Mouse (Mus musculus) adipocyte (in vitro differentiated cells): ENCODE data around the gene Adk.

Experiments
- DNase-seq: peaks from one replicate; pipeline ENCODE4 v3.0.0-alpha.2; 2016; ENCODE audit warnings: low spot score

Adk gene

DNA sequence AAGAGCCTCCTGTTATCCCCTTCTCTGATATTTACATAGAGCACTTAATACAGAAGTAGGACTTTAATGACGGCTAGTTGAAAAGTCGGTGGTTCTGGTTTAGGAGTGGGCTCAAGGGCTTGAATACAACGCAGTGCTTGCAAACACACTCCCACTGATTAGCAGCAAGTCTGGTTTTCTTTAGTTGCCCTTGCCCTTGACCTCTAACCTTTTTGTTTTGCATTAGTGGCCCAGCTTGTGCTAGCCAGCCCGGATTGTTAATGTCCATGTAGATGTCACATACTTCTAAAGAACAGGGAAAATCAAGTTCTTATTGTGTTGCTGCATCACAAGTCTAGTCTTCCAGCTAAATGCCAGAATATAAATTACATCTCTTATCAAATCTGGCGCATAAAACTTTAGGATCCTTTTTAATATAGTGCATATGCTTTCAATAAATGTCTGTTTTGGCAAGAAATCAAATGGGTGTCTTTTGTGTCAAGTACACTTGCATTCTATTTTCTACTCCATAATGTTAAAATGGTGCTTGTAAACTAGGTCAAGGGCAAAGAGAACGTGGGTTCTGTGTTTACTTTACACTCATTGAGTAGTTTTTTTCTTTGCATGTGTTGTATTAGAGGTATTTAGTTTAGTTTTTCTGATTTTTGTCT, 296.4 kb downstream of the Adk start:
- no peak for DNase-seq

DNA sequence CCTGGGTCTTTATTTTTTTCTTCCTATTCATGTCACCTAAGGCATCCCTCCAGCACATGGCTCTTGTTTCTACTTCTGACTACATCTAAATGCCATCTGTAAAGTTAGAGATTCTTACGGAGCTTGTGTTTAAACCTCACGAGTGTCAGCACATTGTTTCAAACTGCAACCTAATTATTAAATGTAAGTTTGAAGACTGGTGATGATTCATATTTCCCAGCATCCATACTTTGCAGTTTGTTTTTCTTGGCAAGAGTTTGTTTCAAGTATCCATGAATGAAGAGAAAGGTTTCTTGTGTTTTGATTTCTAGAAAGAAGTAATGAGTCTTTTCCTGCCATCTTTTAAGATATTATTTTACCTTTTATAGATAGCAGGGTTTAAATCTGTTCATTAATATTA, 299.3 kb downstream of the Adk start:
- DNase-seq = peak; percentile 2

DNA sequence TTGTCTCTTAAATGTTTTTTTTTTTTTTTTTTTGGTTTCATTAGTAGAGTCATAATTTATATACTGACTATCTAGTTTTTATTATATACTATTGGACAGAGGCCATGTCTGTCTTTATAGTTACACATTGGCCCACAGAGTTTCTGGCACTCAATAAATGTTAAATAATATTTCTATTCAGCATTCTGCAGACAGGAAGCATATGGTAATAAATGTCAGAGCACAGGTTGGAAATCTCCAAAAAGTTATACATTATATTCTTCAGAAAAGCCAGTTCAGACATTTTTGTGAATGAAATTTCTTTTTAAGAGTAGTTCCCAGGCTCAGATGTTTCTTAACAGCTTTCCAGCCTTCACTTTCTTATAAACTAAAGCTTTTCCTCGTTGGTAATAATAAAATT, 303.9 kb downstream of the Adk start:
- DNase-seq = no peak

DNA sequence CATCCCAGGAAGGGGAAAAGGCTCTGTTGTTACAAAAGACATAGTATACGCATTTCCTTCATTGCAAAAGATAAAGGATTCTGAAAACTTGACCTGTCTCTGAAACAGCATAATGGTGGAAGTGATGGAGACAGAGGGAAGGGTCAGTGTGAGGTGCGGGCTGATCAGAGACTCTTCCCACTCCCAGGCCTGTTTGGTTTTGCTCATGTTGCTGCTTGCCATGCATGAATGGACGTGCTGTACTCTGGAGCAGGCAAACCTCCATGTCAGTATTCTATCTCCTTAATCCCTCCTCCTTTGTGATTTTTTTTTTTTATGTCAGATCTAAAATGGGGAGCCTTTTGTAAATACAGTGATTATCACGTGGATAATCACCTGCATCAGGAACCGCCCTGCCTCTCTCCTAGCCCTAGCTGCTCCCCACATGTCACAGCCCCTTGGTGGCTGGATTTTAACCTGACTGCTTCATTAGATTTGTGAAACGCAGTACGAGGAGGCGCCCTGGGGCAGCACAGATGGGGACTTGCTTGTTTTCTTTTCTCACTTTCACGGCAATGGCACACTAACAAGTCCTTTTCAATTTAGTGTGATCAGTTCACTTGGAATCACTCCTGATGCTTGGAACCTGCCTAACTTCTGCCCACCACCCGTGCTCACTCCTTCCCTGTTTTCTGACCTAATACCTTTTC, 307.0 kb downstream of the Adk start:
- no peak for DNase-seq

DNA sequence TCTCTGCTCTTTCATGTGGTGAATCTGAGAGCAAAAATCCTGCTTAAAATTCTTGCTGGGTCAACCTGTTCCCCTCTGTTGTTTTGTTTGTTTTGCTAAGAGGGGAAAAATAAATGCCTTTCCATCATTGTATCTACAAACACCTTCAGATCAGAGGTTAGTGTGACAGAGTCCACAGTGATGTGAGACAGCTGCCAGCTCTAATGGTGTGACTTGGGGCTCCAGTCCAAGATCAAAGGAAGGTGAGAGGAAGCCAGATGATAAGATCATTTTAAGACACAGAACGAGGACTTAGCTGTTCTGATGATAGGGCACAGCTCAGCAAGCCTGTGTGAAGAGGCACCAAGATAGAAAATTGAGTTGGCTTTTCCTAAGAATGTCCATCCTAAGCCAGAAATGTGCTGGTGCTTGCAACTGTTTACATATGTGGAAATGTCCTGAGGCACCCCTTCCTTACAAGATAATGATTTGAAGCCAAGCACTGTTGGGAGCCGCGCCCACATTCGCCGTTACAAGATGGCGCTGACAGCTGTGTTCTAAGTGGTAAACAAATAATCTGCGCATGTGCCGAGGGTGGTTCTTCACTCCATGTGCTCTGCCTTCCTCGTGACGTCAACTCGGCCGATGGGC, 307.6 kb downstream of the Adk start:
- no peak for DNase-seq

DNA sequence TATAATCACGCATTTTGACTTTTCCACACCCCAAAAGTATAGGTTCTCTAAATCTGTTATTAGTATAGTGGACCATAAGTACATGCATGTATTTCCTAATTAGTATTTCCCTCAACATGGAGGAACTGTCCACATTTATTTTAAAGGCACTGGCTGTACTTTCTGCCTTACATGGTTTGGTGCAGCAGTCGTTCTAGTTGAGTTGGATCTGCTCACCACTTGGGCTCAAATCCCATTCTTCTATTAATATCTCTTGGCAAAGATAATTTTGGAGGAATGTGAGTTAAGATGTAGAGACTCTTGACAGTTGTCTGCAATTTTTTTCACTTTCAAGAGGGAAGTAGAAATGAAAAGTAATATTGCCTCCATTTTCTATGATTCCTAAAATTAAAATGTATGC, 314.7 kb downstream of the Adk start:
- peak; percentile 69 for DNase-seq

DNA sequence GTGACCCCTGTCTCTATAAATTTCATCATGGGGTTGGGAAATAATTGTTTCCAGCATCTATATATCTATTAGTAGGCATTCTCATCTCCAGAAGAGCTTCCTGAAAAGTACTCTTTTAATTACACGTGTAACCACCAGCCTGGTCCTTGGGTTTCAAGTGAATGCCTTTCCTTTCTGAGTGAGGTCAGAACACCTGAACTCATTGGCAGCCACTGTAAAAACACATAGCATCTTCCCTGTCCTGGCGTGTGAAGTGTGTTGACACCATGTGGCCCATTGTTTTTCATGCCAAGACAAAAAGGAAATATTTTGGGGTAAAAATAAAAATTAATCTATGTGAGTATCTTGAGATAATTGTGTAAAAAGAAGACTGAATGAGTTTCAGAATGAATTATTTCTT, 316.2 kb downstream of the Adk start:
- peak; percentile 2 for DNase-seq

DNA sequence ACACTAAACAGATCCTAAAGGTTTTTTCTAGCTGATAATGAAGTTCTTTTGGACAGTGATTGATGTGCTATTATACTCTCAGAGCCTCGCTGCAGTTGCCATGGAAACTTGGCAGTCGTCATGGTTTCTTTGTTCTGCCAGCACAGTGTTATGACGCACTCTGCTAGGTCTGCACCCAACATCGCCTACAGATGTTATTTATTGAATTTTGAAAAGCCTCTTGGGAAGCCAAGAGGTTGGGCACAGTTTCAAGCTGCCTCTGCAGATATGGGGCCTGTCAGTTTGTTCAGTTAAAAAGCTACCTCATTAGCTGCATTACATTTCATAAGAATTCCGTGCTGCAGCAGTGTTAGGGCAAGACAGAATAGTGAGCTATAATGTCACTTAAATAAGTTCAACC, 316.8 kb downstream of the Adk start:
- DNase-seq = peak; percentile 86

DNA sequence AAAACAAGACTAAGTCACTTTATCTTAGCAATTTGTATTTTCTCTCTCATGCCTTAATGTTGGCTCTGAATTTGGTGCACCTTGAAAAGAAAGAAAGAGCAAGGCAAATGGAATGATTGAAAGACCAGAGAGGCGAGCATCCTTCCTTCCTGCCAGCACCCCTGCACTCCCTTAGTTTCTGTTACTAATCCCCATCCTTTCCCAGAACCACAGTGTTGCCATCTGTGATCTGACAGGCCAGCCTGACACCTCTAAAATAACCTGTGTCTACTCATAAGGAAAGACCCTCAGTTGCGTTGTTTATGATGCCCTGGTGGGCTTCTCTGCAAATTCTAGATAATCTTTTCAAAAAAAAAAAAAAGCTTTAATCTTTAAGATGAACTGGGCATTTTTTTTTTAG, 319.6 kb downstream of the Adk start:
- no peak for DNase-seq

DNA sequence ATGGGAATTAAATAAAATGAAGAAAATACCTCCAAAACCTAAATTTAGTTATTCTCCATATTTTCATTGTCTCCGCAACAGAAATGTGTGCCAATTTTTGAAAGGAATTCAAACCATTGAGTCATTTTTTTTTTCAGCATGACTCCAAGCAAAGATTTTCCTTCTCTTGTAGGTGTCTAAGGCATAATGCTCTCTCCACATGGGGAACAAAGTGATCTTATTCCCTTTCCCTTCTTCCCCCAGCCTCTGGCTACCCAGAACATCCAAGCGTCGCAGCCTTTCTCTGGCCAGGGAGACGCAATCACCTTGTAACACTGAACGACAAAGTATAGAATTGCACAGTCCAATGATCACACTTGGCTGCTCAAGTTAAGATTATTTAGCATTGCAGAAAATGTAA, 320.3 kb downstream of the Adk start:
- no peak for DNase-seq

DNA sequence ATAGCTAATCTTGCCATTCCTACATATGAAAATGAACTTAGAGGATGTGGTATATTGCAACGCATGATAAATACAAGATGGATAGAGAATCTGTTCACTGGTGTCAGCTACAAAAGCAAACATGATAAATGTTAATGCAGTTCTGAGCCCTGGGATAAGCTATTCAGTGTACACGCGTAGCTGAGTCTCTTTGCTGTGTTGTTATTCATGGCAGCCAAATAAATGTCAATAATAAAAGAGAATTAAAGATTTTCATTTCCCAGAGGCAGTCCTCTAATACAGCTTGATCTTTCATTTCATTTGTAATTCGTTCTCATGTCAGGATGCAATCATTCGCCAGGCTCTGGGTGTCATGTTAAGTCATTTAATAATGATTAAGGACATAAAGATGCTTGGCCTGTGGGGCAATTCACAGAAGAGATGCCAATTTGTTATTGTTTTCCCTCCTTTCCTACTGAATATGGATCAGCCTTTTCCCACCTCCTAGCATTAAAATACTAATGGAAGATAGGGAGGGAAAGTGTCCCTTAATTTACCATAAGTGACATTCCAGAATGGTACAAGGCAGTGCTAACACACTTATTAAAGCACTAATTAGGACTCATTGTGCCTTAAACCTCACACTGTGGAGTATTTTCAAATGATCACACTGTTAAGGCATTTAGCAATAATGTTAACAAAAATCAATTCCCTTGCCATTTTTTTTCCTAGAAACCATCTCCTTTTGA, 331.5 kb downstream of the Adk start:
- DNase-seq = no peak

DNA sequence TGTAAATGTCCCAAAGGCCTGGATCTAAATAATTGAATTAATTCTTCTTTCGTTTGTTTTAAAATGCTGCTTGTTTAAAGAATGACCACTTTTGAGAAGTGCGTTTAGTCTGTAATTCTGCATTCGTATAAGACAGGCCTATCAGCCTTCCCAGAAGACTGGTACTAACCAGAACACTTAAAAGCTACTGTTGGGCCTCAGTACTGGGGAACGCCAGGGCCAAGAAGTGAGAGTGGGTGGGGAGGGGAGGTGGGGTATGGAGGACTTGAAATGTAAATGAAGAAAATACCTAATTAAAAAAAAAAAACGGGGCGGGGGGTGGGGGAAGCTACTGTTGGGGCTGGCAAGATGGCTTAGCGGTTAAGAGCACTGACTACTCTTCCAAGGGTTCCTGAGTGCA, 347.1 kb downstream of the Adk start:
- no peak for DNase-seq

DNA sequence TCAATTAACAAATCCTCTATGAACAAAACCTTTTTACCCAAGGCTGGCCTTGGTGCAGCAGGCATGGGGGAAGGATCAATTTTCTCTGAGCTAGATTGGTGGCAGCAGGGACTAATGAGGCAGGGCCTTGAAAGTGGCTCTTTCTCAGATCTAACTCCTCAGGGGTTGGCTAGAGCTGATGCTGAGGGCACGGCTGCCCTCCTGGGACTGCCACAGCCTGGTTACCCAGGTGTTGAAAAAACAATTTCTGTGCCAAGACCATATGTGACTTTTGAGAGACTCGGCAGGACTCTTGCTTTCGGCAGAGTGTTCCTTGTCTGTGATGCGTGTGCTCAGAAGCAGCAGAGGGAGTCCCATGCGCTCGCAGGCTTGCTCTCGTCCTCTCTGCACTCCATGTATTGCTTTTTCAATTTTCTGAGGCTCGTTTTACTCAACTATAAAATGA, 349.8 kb downstream of the Adk start:
- no peak for DNase-seq

DNA sequence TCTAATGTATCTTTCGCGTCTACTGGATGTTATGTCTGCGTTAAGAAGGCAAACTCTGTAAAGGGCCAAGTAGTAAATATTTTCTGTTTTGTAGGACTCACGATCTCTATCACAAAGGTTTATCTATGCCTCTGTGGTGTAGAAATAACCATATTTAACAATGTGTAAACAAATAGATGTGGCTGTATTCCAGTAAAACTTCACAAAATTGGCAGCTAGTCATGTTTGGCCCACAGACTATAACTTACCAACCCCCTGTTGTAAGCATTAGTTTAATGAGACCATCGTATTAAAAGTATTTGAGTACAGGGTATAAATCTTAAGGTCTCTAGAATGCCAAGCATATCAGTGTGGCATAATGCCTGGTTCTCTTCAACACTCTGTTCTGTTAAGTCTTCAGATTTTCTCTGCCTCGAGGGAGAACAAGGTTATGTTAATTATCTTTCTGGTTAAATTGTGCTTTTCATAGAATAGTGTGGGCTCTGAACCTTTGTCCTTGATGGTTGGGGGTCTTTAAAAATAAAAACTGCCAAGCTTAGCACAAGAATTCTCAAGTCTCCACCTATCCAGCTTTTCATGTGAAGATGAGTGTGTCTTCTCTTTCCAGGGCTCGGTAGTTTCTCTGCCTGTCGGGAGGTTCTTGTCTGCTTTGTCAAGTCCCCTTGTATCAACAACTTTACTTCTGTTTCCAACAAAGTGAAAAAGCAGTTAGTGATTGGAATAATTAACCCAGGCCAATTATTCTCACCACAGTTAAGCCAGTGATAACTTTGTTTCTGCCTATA, 350.4 kb downstream of the Adk start:
- DNase-seq = no peak

DNA sequence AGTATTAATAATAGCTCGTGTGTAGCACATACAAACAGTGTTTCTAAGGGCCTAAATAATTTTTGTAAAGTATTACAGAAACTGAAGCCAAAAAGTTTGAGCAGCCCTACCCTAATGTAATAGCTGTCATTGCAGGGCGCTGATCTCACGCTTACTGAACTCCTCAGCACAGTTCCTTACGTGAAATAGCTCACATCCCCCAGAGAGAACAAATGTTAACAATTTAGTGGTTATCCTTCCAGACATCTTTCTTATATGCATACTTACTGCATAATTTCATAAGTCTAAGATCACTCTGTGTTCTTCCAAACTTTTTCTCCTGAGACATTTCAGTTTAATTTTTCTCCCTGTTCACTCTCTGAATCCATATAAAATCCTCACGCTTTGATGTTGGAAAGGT, 354.6 kb downstream of the Adk start:
- DNase-seq = no peak

DNA sequence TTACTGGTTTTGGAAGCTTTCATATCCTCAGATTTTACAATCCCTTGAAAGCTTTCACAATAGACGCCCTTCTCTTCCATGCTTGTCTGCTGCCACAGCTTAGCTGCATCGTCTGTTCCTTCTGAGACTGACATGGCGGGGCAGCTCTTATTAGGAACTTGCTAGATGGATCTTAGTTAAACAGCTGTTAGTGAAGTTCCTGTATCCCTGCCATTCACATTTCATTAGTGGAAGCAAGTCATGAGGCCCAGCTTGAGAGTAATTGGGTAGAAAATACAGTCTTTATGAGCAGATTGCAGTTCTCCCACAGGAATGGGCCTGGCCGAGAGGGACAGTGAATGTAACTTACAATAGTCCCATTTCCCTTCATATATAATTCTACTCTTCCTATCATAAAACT, 356.5 kb downstream of the Adk start:
- no peak for DNase-seq

DNA sequence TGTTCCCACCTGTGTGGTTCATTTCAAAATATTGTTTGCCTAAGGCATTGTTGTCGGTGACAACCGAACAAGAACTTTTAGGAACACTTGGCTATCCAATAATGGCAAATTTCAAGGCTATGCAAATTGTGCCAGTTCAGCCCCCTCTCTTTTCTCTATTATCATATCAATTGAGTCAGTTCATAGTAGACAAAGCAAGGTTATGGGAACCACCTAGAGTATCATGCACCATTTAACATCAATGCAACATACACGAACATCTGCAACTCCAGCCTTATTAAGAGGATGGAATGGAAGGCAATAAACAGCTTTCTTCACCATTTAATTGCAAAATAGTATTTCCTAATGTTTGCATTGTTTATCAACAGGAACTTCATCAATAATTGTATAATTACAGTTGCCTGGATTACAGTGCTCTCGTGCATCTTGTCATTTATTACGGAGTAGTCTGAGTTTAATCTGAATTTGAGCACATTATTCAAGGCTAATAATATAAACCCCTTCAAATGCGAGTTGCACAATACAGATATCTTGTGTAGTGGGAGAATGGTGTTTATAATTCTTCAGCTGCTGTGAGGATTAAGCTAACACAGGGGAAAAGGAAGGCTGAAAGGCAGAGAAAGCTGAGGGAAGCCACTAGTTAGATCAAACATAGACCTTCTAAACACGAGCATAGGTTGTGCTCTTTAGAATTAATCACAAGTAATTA, 358.5 kb downstream of the Adk start:
- no peak for DNase-seq

DNA sequence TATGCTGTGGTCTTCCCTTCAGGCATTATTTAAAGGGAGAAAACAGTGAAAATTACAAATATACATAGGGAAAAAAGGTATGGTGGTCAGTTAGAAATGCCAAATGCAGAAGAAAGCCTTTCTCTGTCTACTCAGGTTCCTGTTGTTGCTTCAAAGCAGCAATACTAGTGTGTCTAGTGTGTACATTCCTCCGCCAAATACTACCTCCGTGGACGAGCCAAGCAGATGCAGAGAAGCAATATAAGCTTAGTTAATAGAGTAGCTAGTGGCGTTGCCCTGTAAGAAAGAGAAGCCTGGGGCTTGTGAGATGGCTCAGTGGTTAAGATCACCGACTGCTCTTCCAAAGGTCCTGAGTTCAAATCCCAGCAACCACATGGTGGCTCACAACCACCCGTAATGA, 359.1 kb downstream of the Adk start:
- DNase-seq = no peak

DNA sequence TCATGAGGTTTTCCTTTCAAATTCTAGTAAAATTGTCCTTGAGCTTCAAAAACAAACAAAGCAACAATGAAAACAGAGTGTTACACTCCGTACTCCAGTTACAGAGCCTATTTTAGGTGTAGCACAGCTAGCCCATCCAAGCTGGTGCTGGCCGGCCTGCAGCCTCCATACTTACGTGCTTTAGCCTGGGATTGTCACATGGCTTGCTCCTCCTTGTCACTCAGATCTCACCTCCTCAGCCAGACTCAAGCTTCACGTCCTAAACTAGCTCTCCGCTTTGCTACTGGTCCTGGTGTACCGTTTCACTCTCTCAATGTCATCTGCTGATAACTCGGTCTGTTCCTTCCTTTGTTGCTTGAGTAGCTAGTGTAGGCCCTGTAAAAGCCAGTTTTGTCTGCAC, 366.0 kb downstream of the Adk start:
- no peak for DNase-seq

DNA sequence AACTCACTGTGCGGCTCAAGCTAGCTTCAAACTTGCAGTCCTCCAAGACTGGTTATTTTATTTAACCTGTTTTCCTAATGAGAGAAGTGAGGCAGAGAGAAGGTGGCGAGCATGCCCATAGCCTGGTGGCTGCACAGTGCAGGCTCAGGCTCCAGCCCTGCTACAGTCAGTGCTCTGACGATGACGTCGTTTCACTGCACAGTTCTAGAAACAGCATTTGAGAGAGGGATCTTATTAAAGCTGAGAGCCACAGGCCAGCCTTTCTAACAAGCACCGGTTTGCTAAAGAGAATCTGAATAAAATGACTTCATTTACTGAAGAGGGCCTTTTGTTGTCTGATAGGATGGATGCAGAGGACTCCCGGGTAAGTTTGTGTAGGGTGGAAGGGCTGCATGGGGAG, 375.0 kb downstream of the Adk start:
- no peak for DNase-seq

DNA sequence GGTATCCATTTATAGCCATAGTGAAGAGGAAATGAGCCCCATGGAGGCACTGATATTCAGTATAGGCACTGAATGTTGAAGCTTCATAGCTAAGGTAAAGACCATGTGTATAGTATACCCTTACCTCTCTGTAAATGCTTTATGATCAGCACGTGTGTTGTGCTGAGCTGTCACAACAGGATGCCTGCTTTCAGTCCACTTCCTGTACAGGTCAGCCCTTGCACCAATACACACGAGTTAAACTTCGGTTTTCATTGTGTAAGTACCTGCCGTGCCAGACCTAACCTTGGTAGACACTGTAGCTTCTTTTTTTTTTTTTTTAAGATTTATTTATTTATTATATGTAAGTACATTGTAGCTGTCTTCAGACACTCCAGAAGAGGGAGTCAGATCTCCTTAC, 381.0 kb downstream of the Adk start:
- no peak for DNase-seq

DNA sequence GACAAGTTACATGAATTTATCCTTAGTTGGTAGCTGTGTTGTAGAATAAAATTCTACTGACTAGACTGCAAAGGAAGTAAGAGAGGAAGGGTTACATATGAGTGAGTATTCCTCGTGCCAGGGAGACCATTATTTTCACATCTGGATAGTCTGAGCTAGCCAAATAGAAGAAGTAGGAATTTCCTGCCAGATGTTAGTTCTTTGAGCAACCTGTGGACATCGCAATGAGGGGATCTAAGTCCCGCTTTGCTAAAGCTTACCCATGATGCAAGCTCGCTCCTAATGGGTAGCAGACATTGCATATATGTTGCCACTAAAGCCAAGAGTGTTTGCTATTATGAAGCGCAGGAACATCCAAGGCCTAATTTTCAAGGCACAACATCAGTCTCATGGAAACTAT, 381.6 kb downstream of the Adk start:
- no peak for DNase-seq
